Mouse (Mus musculus): Measurements from ENCODE around the gene Tmem178. TPM values are rescaled to one million over a fixed set of nuclear protein-coding genes. Genes with fewer than 3 reads are reported as not detected.
"Not testable (repeated sequence)": the region's sequence is repeated elsewhere in the genome, so short reads cannot be mapped to it uniquely, and the experiment has no call there.

The Tmem178 gene
- polyA plus RNA-seq, 1 experiment from 2014 or later, result 0.50 TPM

GRCm38 (mm10) chr17:80925554-80925953, 18.9 kb upstream of the Tmem178 start:
- H3K9ac ChIP-seq, result no peak overlapping the region
- H3K4me2 ChIP-seq, result no peak overlapping the region
- H3K36me3 ChIP-seq, result no peaks in the 10 kb centered on the region
- H3K4me3 ChIP-seq (replicated peaks), result no peak overlapping the region
- H3K27me3 ChIP-seq, result no peaks in the 10 kb centered on the region
- DNase-seq, result no peak
- no peak overlapping the region for H3K27ac ChIP-seq
- H3K4me1 ChIP-seq (replicated peaks), result no peaks in the 10 kb centered on the region
- no peak for ATAC-seq (ENCODE audit: low read depth)
- no peaks in the 10 kb centered on the region for H3K9me3 ChIP-seq (replicated peaks)
- WGBS (ENCODE audit: insufficient replicate concordance), result 63% methylated on average over 3 of the region's 3 CpGs

DNA sequence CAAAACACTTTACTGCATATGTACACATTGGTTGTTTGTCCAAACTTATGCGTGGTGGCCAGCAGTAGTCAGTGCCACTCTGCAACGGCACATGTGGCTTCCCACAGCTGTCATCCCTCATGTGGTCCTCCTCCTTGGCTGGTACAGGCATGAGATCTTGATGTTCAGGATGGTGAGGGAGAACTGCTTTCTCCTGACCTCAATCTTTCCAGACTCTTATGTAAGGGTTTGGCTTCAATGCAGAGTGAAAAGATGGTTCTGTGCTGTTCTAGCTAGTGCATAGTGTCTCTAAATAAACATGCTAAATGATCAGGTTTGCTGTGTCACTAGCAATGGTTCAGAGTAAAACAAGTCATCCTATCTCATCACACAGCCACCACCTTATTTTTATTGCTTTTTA, 17.3 kb upstream of the Tmem178 start:
- no peak overlapping the region for H3K4me3 ChIP-seq (replicated peaks)
- no peak for DNase-seq

DNA sequence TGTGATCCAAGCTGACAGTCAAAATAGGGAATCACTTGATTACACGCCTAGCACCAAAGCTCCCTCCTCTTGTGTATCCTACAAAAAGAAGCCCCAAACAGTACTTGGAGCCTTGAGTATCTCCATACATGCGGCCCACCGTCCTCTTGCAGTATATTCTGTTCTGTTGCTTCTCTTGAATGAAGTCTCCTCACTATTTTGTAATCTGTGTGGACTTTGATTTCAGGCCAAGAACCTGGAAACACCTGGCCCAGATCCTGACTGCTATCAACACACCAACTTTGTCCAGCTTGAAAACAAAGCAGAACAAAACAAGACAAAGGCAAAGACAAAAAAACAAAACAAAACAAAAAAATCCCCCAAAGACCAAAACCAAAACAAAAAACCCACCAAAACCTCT, 11.7 kb upstream of the Tmem178 start:
- ATAC-seq (ENCODE audit: low read depth) (no peak), DNase-seq (no peak)
- Histone ChIP-seq H3K4me3 (replicated peaks) (no peak overlapping the region), H3K27ac (no peak overlapping the region), H3K4me1 (replicated peaks) (no peaks in the 10 kb centered on the region), H3K9ac (no peak overlapping the region), H3K4me2 (no peak overlapping the region), H3K36me3 (no peaks in the 10 kb centered on the region), H3K27me3 (no peaks in the 10 kb centered on the region), H3K9me3 (replicated peaks) (no peaks in the 10 kb centered on the region)
- 69% methylated on average over 3 of the region's 3 CpGs for WGBS (ENCODE audit: insufficient replicate concordance)

More for the DNA sequence above, 17.3 kb upstream of the Tmem178 start:
- no peaks in the 10 kb centered on the region for H3K36me3 ChIP-seq
- H3K9me3 ChIP-seq (replicated peaks), result no peaks in the 10 kb centered on the region
- no peak for ATAC-seq (ENCODE audit: low read depth)
- no peaks in the 10 kb centered on the region for H3K27me3 ChIP-seq
- H3K4me2 ChIP-seq, result no peak overlapping the region
- H3K4me1 ChIP-seq (replicated peaks), result no peaks in the 10 kb centered on the region
- WGBS (ENCODE audit: insufficient replicate concordance), result 76% methylated on average over 2 of the region's 2 CpGs
- no peak overlapping the region for H3K9ac ChIP-seq
- no peak overlapping the region for H3K27ac ChIP-seq

DNA sequence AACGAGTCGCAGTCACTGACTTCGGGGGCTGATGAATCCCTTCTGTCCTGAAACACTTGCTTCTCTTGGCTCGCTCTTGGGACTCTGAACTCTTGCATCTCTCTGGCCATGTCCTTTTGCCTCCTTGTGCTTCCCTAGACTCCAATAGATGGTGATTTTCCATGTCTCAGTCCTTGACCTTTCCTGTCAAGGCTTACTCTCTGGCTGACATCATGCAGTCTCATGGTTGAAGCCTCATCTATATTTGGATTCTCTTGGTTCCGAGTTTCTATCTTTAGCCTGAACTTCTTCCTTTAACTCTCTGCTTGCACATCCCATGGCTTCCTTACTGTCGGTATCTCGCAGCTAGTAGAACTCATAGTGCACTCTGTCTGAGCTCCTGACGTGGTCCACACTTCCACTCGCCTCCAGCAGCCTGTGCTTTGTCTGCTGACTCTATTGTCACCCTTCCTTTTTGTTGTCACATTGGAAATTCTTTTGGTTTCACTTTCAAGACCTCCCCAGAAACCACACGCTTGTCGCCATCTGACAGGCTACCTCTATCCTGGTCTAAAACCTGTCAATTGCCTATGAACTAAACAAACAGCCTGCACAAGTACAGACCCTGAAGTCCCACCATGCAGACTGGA, 10.9 kb upstream of the Tmem178 start:
- DNase-seq, result no peak
- WGBS (ENCODE audit: insufficient replicate concordance), result 39% methylated on average over 11 of the region's 11 CpGs

DNA sequence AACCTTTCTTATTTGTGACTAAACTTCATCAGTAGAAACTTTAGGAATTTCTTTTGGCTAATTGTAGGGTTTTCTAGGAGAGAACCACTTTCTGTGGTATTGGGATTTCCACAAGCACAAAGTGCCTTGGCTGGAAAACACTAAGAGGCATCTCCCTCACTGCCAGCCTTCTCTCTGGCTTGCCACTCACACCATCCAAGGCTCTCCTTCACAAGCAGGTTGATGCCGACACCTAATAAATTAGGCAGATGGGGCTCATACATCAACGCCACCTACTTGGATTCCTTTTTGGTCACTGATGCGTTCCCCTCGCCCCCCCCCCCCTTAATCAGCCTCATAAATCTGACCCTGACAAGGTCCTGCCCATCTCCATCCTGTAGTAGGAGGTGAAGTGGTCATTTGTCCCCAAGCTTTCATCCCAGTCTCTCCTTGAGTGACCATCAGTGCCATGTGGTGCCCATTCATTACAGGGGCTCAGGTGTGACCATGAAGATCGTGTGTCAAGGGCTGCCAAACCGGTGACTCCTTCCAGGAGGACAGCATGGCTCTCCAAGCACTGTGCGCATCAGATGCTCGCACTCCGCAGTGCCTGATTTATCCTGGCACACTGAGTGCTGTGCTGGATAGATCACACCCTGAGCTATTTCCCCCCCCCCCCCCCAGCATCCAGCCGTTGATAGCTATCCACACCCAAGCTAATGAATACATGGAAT, 8.5 kb upstream of the Tmem178 start:
- H3K4me3 ChIP-seq (replicated peaks), result no peak overlapping the region
- H3K9me3 ChIP-seq (replicated peaks), result no peaks in the 10 kb centered on the region
- no peak overlapping the region for H3K27ac ChIP-seq
- no peaks in the 10 kb centered on the region for H3K4me1 ChIP-seq (replicated peaks)
- no peak overlapping the region for H3K9ac ChIP-seq
- H3K4me2 ChIP-seq, result no peak overlapping the region
- H3K36me3 ChIP-seq, result no peaks in the 10 kb centered on the region
- WGBS (ENCODE audit: insufficient replicate concordance), result 61% methylated on average over 10 of the region's 10 CpGs
- no peaks in the 10 kb centered on the region for H3K27me3 ChIP-seq
- ATAC-seq (ENCODE audit: low read depth) (no peak), DNase-seq (no peak)

More for the DNA sequence above, 10.9 kb upstream of the Tmem178 start:
- H3K27ac ChIP-seq, result no peak overlapping the region
- no peaks in the 10 kb centered on the region for H3K9me3 ChIP-seq (replicated peaks)
- no peak overlapping the region for H3K4me2 ChIP-seq
- H3K9ac ChIP-seq, result no peak overlapping the region
- H3K4me3 ChIP-seq (replicated peaks), result no peak overlapping the region
- no peaks in the 10 kb centered on the region for H3K27me3 ChIP-seq
- no peaks in the 10 kb centered on the region for H3K36me3 ChIP-seq
- no peak for ATAC-seq (ENCODE audit: low read depth)
- no peaks in the 10 kb centered on the region for H3K4me1 ChIP-seq (replicated peaks)

GRCm38 (mm10) chr17:80936521-80936920, 7.9 kb upstream of the Tmem178 start:
- H3K9ac ChIP-seq, result no peak overlapping the region
- H3K4me2 ChIP-seq, result no peak overlapping the region
- WGBS (ENCODE audit: insufficient replicate concordance), result 58% methylated on average over 5 of the region's 5 CpGs
- no peak for DNase-seq
- no peaks in the 10 kb centered on the region for H3K27me3 ChIP-seq
- H3K27ac ChIP-seq, result no peak overlapping the region
- no peaks in the 10 kb centered on the region for H3K9me3 ChIP-seq (replicated peaks)
- no peak for ATAC-seq (ENCODE audit: low read depth)
- no peaks in the 10 kb centered on the region for H3K36me3 ChIP-seq
- no peaks in the 10 kb centered on the region for H3K4me1 ChIP-seq (replicated peaks)
- no peak overlapping the region for H3K4me3 ChIP-seq (replicated peaks)

GRCm38 (mm10) chr17:80939833-80940232, 4.6 kb upstream of the Tmem178 start:
- H3K9ac ChIP-seq, result no peak overlapping the region
- DNase-seq, result no peak
- no peaks in the 10 kb centered on the region for H3K36me3 ChIP-seq
- no peak overlapping the region for H3K27ac ChIP-seq
- WGBS (ENCODE audit: insufficient replicate concordance), result 63% methylated on average over 7 of the region's 7 CpGs
- H3K9me3 ChIP-seq (replicated peaks), result no peaks in the 10 kb centered on the region
- no peak overlapping the region for H3K4me3 ChIP-seq (replicated peaks)
- H3K4me2 ChIP-seq, result no peak overlapping the region
- ATAC-seq (ENCODE audit: low read depth), result no peak
- H3K4me1 ChIP-seq (replicated peaks), result no peaks in the 10 kb centered on the region
- peaks cover 27% of the 10 kb centered on the region for H3K27me3 ChIP-seq

DNA sequence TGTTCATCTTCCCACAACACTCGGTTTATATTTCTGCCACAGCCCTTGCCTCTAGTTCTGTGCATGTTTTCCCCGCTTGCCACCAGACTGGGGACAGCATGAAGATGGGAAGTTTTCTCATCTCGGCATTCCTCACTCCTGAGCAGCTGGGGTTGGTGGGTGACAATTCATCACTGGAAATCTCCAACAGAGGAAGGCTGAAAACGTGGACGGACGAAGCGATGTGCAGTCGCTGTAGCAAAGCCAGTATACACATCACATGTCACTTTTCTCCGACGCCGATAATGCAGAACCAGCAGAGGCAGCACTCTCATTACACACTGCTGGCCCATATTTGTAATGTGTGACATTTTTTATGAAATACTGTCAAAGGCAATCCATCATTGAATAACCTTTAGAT, 2.6 kb upstream of the Tmem178 start:
- Histone ChIP-seq H3K9me3 (replicated peaks) (no peaks in the 10 kb centered on the region), H3K27ac (no peak overlapping the region), H3K4me2 (no peak overlapping the region), H3K36me3 (no peaks in the 10 kb centered on the region), H3K27me3 (peaks cover 44% of the 10 kb centered on the region), H3K9ac (no peak overlapping the region), H3K4me1 (replicated peaks) (no peaks in the 10 kb centered on the region), H3K4me3 (replicated peaks) (no peak overlapping the region)
- 62% methylated on average over 11 of the region's 11 CpGs for WGBS (ENCODE audit: insufficient replicate concordance)
- ATAC-seq (ENCODE audit: low read depth) (no peak), DNase-seq (no peak)

GRCm38 (mm10) chr17:80943835-80944529, 450 bp upstream of the Tmem178 start:
- Histone ChIP-seq H3K4me3 (replicated peaks) (peak overlapping the region; percentile 50), H3K4me1 (replicated peaks) (no peaks in the 10 kb centered on the region), H3K27me3 (peaks cover 51% of the 10 kb centered on the region), H3K4me2 (peak overlapping the region; percentile 66), H3K27ac (no peak overlapping the region), H3K36me3 (no peaks in the 10 kb centered on the region), H3K9me3 (replicated peaks) (no peaks in the 10 kb centered on the region), H3K9ac (no peak overlapping the region)
- ATAC-seq (ENCODE audit: low read depth) (no peak), DNase-seq (no peak)
- 5% methylated on average over 26 of the region's 26 CpGs for WGBS (ENCODE audit: insufficient replicate concordance)

GRCm38 (mm10) chr17:80945510-80945909, 1.1 kb downstream of the Tmem178 start:
- not testable (repeated sequence) for H3K9me3 ChIP-seq (replicated peaks); H3K36me3 ChIP-seq; H3K27ac ChIP-seq; H3K4me3 ChIP-seq (replicated peaks); H3K4me1 ChIP-seq (replicated peaks); ATAC-seq (ENCODE audit: low read depth); DNase-seq; H3K9ac ChIP-seq; H3K4me2 ChIP-seq
- WGBS (ENCODE audit: insufficient replicate concordance), result 29% methylated on average over 8 of the region's 8 CpGs
- H3K27me3 ChIP-seq, result peaks cover 51% of the 10 kb centered on the region

DNA sequence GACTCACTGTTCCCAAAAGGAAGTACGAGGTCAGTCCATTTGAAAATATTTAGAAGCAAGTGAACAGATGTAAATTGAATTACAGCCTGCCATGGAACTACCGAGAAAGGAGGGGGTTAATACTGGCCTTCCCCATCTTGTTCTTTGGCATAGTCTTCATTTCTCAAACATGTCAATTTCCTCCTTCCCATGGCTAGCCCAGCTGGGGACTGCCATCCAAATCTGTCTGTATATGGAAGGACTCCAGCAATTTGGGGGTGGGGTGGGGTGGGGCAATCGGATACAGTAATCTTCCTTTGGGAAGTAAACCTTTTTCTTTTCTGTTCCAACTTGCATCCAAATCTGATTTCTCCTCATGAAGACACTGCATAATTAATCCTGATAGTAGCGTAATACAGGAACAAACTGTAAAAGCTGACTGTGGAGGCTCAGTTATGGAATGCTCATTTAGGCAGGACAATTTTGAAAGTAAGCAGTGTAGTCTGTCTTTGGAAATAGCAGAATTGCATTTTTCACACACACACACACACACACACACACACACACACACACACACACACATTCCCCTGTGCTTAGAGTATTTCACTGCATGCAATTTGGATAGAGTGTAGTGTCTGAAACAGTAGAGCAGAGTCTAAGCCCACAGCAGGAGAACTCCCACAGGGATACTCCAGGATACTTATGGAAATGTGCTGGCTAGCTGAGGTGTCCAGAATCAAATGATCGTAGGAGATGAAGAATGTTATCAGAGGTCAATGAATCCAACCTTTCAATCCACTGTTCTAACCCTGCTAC, 1.9 kb downstream of the Tmem178 start:
- DNase-seq, result no peak
- ATAC-seq (ENCODE audit: low read depth), result no peak
- Histone ChIP-seq H3K9ac (no peak overlapping the region), H3K27me3 (peaks cover 51% of the 10 kb centered on the region), H3K36me3 (no peaks in the 10 kb centered on the region), H3K4me1 (replicated peaks) (no peaks in the 10 kb centered on the region), H3K27ac (no peak overlapping the region), H3K9me3 (replicated peaks) (no peaks in the 10 kb centered on the region), H3K4me3 (replicated peaks) (no peak overlapping the region), H3K4me2 (no peak overlapping the region)
- WGBS (ENCODE audit: insufficient replicate concordance), result 59% methylated on average over 5 of the region's 5 CpGs

Data from liver, embryonic 13.5 days (tissue).